Mouse (Mus musculus) left cerebral cortex, adult 11 months (tissue): Measurements from ENCODE around the gene Scgb1c1.

Experiments
- DNase-seq: peaks from one replicate; pipeline ENCODE4 v3.0.0; 2022; ENCODE audit warnings: low spot score

The Scgb1c1 gene

GRCm38 (mm10) chr7:140844905-140845665, at the start of gene Scgb1c1:
Gene Scgb1c1, plus strand, starts transcription at chr7:140845547.
- DNase-seq, result peak; percentile 59

- DNase-seq, result no peak
These were observed 47.7 kb upstream of the Scgb1c1 start for GRCm38 (mm10) chr7:140797619-140798018.

GRCm38 (mm10) chr7:140798212-140798611, 47.1 kb upstream of the Scgb1c1 start:
- DNase-seq, result no peak

GRCm38 (mm10) chr7:140802629-140803028, 42.7 kb upstream of the Scgb1c1 start:
- no peak for DNase-seq

- DNase-seq, result peak; percentile 58
These were observed 39.6 kb upstream of the Scgb1c1 start for GRCm38 (mm10) chr7:140805704-140806103.

GRCm38 (mm10) chr7:140810496-140810895, 34.9 kb upstream of the Scgb1c1 start:
- DNase-seq, result no peak

GRCm38 (mm10) chr7:140811714-140812113, 33.6 kb upstream of the Scgb1c1 start:
- no peak for DNase-seq

GRCm38 (mm10) chr7:140812850-140813249, 32.5 kb upstream of the Scgb1c1 start:
- no peak for DNase-seq

- no peak for DNase-seq
These were observed 25.2 kb upstream of the Scgb1c1 start for GRCm38 (mm10) chr7:140820173-140820572.

GRCm38 (mm10) chr7:140821305-140821652, 24.1 kb upstream of the Scgb1c1 start:
- no peak for DNase-seq

- peak; percentile 67 for DNase-seq
These were observed 23.6 kb upstream of the Scgb1c1 start, which contains the start of gene Zfp941 for GRCm38 (mm10) chr7:140821653-140822329. Gene Zfp941, minus strand, starts transcription at chr7:140822178.

GRCm38 (mm10) chr7:140822731-140823130, 22.6 kb upstream of the Scgb1c1 start:
- no peak for DNase-seq

GRCm38 (mm10) chr7:140828171-140828881, 17.0 kb upstream of the Scgb1c1 start:
- peak; percentile 66 for DNase-seq

GRCm38 (mm10) chr7:140831447-140831846, 13.9 kb upstream of the Scgb1c1 start:
- DNase-seq, result no peak

- no peak for DNase-seq
These were observed 12.0 kb upstream of the Scgb1c1 start for GRCm38 (mm10) chr7:140833341-140833740.

GRCm38 (mm10) chr7:140834968-140835757, 10.2 kb upstream of the Scgb1c1 start, which contains the start of gene Urah:
Gene Urah, plus strand, starts transcription at chr7:140835018.
- DNase-seq, result no peak

- DNase-seq, result no peak
These were observed 9.6 kb upstream of the Scgb1c1 start for GRCm38 (mm10) chr7:140835758-140836087.

- no peak for DNase-seq
These were observed 8.9 kb upstream of the Scgb1c1 start for GRCm38 (mm10) chr7:140836243-140837115.

GRCm38 (mm10) chr7:140839556-140839955, 5.8 kb upstream of the Scgb1c1 start:
- no peak for DNase-seq

GRCm38 (mm10) chr7:140840750-140841735, 4.3 kb upstream of the Scgb1c1 start:
- DNase-seq, result no peak
